Mouse (Mus musculus): Measurements from ENCODE around the gene Tuba3a.

The Tuba3a gene

GRCm38 (mm10) chr6:125231117-125232044, 54.5 kb downstream of the Tuba3a start, which contains the start of gene Tapbpl:
Tapbpl (minus strand) TSS chr6:125231860.
- peak; percentile 62 for DNase-seq (ENCODE audit: low spot score)

- DNase-seq (ENCODE audit: low spot score) = no peak
Measured at GRCm38 (mm10) chr6:125230571-125230970, 55.3 kb downstream of the Tuba3a start.
